Mouse (Mus musculus) olfactory bulb, adult 2 months (tissue): ENCODE data around the gene Smchd1. TPM values are rescaled to one million over a fixed set of nuclear protein-coding genes. Genes with fewer than 3 reads are reported as not detected.

Experiments used
- H3K27ac ChIP-seq: fragments of 200-500 bp; 2 replicates; pipeline ENCODE4 v1.5.1; 2012; ENCODE audit warnings: low read depth, low read length; ENCODE audit not compliant: insufficient read depth
- H3K4me1 ChIP-seq: fragments of 200-500 bp; 2 replicates; pipeline ENCODE4 v1.6.1; 2012; ENCODE audit warnings: low read length; ENCODE audit not compliant: control insufficient read depth, insufficient read depth
- H3K4me3 ChIP-seq: fragments of 200-500 bp; 2 replicates; pipeline ENCODE4 v1.5.1; 2012; ENCODE audit warnings: mild to moderate bottlenecking, low read depth, low read length, moderate library complexity; ENCODE audit not compliant: insufficient read depth
- CTCF ChIP-seq: fragments of 200-500 bp; IDR thresholded peaks from 2 replicates; pipeline ENCODE4 v1.5.1; 2012; ENCODE audit warnings: low read depth, mild to moderate bottlenecking, low read length, moderate library complexity; ENCODE audit not compliant: insufficient read depth
- POLR2A ChIP-seq: fragments of 200-500 bp; IDR thresholded peaks from 2 replicates; pipeline ENCODE4 v1.6.1; 2012; ENCODE audit warnings: mild to moderate bottlenecking, low read depth, low read length, moderate library complexity; ENCODE audit not compliant: insufficient read depth
- WGBS: fragments of 180-500 bp; shearing (Covaris S2); methylation state at CpG from one replicate; pipeline ENCODE4 v1.1.7; 2018; 5-methylcytosine and 5-hydroxymethylcytosine counted together
- polyA plus RNA-seq: library from polyadenylated mRNA; stranded (reverse); fragments of >200 nt; gene quantifications from 2 replicates; pipeline ENCODE4 v1.2.4, GENCODE M21; 2012; ENCODE audit warnings: low replicate concordance; ENCODE audit not compliant: missing spikeins, insufficient read depth, insufficient read length

The Smchd1 gene
- polyA plus RNA-seq, 1 experiment = 122 TPM

- Histone ChIP-seq H3K4me1 (no peaks in the 10 kb centered on the region), H3K4me3 (no peak overlapping the region), H3K27ac (no peak overlapping the region)
- 88% methylated on average over 3 of the region's 3 CpGs for WGBS
- TF ChIP-seq POLR2A (no peak), CTCF (no peak)
Observed at GRCm38 (mm10) chr17:71319361-71319760, 155.8 kb downstream of the Smchd1 start.

GRCm38 (mm10) chr17:71317571-71317970 lies 157.6 kb downstream of the Smchd1 start:
- Histone ChIP-seq H3K4me3 (no peak overlapping the region), H3K4me1 (no peaks in the 10 kb centered on the region), H3K27ac (no peak overlapping the region)
- TF ChIP-seq POLR2A (no peak), CTCF (no peak)
- WGBS = 96% methylated on average over 4 of the region's 4 CpGs

- Histone ChIP-seq H3K4me3 (no peak overlapping the region), H3K4me1 (peaks cover 16% of the 10 kb centered on the region), H3K27ac (no peak overlapping the region)
- TF ChIP-seq CTCF (no peak), POLR2A (no peak)
- 82% methylated on average over 4 of the region's 4 CpGs for WGBS
Observed at GRCm38 (mm10) chr17:71314315-71314714, 160.8 kb downstream of the Smchd1 start.

DNA sequence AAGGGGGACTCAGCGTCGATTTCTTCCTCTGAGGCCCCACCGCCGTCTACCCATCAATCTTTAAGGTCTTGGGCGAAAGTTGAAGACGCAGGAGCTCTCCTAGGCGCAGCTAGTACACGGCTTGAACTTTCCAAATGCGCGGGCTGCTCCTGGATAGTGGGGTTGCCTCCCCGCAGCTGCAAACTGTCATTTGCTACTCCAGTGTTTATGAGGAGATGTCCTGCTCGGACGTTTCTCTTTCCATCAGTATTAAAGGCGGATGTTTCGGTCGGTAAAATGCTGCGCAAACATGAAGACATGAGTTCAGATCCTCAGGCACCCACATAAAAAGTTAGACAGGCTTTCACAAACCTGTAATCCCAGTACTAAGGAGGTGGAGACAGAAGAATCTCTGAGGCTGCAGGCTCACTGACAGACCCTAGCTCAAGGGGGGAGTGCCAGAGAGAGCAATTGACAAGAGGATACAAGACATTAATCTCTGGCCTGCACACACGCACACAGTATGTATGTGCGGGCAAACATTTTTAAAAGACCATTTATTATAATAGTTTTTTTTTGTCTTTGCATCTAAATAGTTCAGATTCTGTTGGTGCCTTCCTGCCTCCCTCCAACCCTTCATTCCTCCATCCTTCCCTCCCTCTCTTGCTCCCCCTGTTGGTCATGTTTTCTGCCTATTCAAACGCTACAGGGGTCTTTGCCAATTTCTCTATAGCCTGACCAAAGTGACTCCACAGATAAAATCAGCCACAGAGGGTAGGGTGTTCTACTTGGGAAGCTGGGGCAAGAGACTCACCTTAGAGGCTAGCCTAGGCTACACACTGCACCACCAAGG lies 163.6 kb downstream of the Smchd1 start, which contains the start of gene Emilin2:
Gene Emilin2 (minus strand): TSS at position 639 of the 832 bp plus-strand sequence.
- no peak for TF ChIP-seq CTCF
- no peak for TF ChIP-seq POLR2A
- WGBS = 19% methylated on average over 20 of the region's 20 CpGs
- Histone ChIP-seq H3K27ac (no peak within 1 kb of the TSS), H3K4me3 (peak within 1 kb of the TSS; percentile 51), H3K4me1 (peaks cover 19% of the 10 kb centered on the region)

- TF ChIP-seq POLR2A = no peak
- TF ChIP-seq CTCF = no peak
- WGBS = 1% methylated on average over 67 of the region's 67 CpGs
- H3K27ac ChIP-seq = no peak overlapping the region
Observed at GRCm38 (mm10) chr17:71310486-71311339, 164.4 kb downstream of the Smchd1 start.

DNA sequence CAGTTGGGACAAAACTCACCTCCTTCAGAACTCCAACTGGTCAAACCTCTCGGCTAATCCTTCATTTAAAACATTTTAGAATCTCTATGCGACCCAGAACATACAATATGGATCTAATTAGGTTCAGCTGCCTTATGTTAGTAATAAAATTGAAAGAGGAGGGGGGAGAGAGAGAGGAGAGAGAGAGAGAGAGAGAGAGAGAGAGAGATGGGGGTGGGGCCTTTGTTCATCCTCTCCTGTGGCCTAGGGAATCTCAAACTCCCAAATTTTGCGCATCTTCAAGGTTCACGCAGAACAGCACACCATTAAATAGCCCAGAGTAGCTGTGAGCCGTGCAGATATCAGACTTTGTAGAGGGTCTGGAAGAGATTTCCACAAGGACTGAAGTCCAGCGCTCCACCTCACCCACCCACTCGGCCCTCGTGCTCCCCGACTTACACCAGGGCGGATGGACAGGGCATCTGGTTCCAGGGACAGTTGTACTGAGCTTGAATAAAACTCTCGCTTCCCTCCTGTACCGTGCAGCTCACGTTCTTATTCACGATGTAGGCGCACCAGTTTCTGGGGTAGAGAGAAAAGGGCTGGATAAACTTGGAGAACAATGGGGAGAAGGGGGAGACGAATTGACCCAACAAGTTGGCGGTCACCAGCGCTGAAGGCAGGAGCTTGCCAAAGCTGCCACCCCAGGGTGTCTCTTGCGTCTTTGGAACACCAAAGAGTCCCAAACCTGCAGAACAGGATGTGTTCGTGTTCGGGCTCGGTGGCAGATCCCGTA lies 165.2 kb downstream of the Smchd1 start:
- TF ChIP-seq POLR2A = no peak
- no peak for TF ChIP-seq CTCF
- peaks cover 19% of the 10 kb centered on the region for H3K4me1 ChIP-seq
- no peak overlapping the region for H3K27ac ChIP-seq
- peak overlapping the region; percentile 51 for H3K4me3 ChIP-seq
- 9% methylated on average over 23 of the region's 23 CpGs for WGBS

More at GRCm38 (mm10) chr17:71310486-71311339, 164.4 kb downstream of the Smchd1 start:
- Histone ChIP-seq H3K4me3 (peak overlapping the region; percentile 51), H3K4me1 (peaks cover 19% of the 10 kb centered on the region)

- 19% methylated on average over 14 of the region's 14 CpGs for WGBS
- Histone ChIP-seq H3K27ac (no peak overlapping the region), H3K4me1 (peaks cover 19% of the 10 kb centered on the region), H3K4me3 (no peak overlapping the region)
- no peak for TF ChIP-seq CTCF
- TF ChIP-seq POLR2A = no peak
Observed at GRCm38 (mm10) chr17:71309141-71309540, 166.0 kb downstream of the Smchd1 start.

GRCm38 (mm10) chr17:71308296-71308695 lies 166.8 kb downstream of the Smchd1 start:
- no peak overlapping the region for H3K27ac ChIP-seq
- peaks cover 19% of the 10 kb centered on the region for H3K4me1 ChIP-seq
- TF ChIP-seq CTCF (no peak), POLR2A (no peak)
- H3K4me3 ChIP-seq = no peak overlapping the region
- 98% methylated on average over 5 of the region's 5 CpGs for whole genome bisulfite sequencing
